Mouse (Mus musculus): Measurements from ENCODE around the gene Cmss1.

GRCm38 (mm10) chr16:57292296-57292695 lies 314.4 kb downstream of the Cmss1 start:
- no peak for TF ChIP-seq CTCF (IDR thresholded peaks at IDR 0.05; ENCODE audit: low read depth)
- TF ChIP-seq EP300 (IDR thresholded peaks at IDR 0.05; ENCODE audit: low read depth), result no peak
